21 mouse cellular contexts compared by ENCODE assay signal in the genomic region with DNA sequence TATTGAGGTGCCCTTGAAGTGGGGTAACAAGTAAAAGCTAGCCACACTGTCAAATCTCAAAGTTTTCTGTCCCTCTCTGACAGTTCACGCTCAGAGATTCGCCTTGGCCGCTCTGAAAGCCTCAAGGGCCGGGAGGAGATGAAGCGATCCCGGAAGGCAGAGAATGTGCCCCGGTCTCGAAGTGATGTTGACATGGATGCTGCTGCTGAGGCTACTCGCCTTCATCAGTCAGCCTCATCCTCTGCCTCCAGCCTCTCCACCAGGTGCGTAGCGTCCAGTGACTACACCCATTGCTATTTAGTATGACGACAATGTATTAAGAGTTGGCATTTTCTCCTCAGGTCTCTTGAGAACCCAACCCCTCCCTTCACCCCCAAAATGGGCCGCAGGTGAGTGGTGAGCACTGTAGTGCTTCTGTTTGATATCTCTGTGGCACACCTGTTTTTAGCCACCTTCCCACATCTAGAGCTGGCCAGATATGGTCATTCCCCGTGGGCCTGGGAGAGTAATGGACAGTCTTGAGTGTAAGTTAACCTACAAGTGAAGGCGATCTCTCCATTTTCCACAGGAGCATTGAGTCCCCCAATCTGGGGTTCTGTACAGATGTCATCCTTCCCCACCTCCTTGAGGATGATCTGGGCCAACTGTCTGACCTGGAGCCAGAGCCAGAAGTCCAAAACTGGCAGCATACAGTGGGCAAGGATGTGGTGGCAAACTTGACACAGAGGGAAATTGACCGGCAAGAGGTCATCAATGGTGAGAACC.
"Had no signal": no experiment of that assay in that cellular context is flagged by ENCODE, and none has a peak within 500 bp of the region (broad histone marks: within the 10 kb centered on the region; RNA-seq: fewer than 3 reads in every experiment).

No protein-coding gene starts in this region.

- DNase-seq: kidney, adult 18-20 months; kidney, adult 9 months; kidney, postnatal 14 days; kidney, postnatal 4 days; left cerebral cortex, postnatal 4 days; liver; liver, embryonic 13.5 days; lung, embryonic 14.5 days; retina, postnatal 1 day; right cerebral cortex, postnatal 25 days; spleen, adult 18-20 months; thymus, postnatal 25 days had no signal

- H3K9me3 ChIP-seq: limb, embryonic 13.5 days; liver, embryonic 13.5 days; midbrain, embryonic 12.5 days; midbrain, embryonic 15.5 days; neural tube, embryonic 13.5 days; stomach, embryonic 15.5 days had no signal

- H3K4me2 ChIP-seq: limb, embryonic 13.5 days; liver, embryonic 13.5 days; lung, embryonic 14.5 days; midbrain, embryonic 12.5 days; midbrain, embryonic 15.5 days; neural tube, embryonic 13.5 days; stomach, embryonic 15.5 days had no signal

- H3K9ac ChIP-seq: limb, embryonic 13.5 days; liver, embryonic 13.5 days; lung, embryonic 14.5 days; midbrain, embryonic 12.5 days; midbrain, embryonic 15.5 days; neural tube, embryonic 13.5 days; stomach, embryonic 15.5 days had no signal

- H3K27ac ChIP-seq: limb, embryonic 13.5 days; liver, embryonic 13.5 days; macrophage; midbrain, embryonic 12.5 days; midbrain, embryonic 15.5 days; neural tube, embryonic 13.5 days; stomach, embryonic 15.5 days had no signal

- H3K27me3 ChIP-seq: limb, embryonic 13.5 days; liver, embryonic 13.5 days; midbrain, embryonic 12.5 days; midbrain, embryonic 15.5 days; neural tube, embryonic 13.5 days; stomach, embryonic 15.5 days had no signal

- H3K4me3 ChIP-seq: limb, embryonic 13.5 days; liver, embryonic 13.5 days; midbrain, embryonic 12.5 days; midbrain, embryonic 15.5 days; myocyte; neural tube, embryonic 13.5 days; stomach, embryonic 15.5 days had no signal

- ATAC-seq: intestine, embryonic 16.5 days; lung, postnatal 0 days; midbrain, embryonic 15.5 days had no signal

- H3K4me1 ChIP-seq: limb, embryonic 13.5 days; liver, embryonic 13.5 days; midbrain, embryonic 12.5 days; midbrain, embryonic 15.5 days; neural tube, embryonic 13.5 days; stomach, embryonic 15.5 days had no signal
